Mouse (Mus musculus): Measurements from ENCODE around the gene Vwa7.

GRCm38 (mm10) chr17:35022541-35023060, 6.2 kb downstream of the Vwa7 start:
- TF ChIP-seq POLR2A (IDR thresholded peaks at IDR 0.05; ENCODE audit: extremely low read depth, insufficient read depth, low read length) (no peak), CTCF (IDR thresholded peaks at IDR 0.05; ENCODE audit: extremely low read depth, insufficient read depth, low read length) (no peak)

Data from cortical plate, adult 2 months (tissue).